Mouse (Mus musculus) adrenal gland, postnatal 4 days (tissue): ENCODE measurements around the gene Cdx2. TPM values are rescaled to one million over a fixed set of nuclear protein-coding genes. Genes with fewer than 3 reads are reported as not detected.

Source experiments
- DNase-seq, 2 experiments: peaks; one replicate each; pipeline ENCODE4 v3.0.0; 2021 to 2022; ENCODE audit warnings: low spot score in 2 of 2, mixed read lengths in 2 of 2
- total RNA-seq, 2 experiments: library from RNA; stranded (reverse); gene quantifications; 2 replicates each; pipeline ENCODE4 v1.2.3; 2021

The Cdx2 gene
- total RNA-seq, 2 experiments from 2014 or later: not detected

DNA sequence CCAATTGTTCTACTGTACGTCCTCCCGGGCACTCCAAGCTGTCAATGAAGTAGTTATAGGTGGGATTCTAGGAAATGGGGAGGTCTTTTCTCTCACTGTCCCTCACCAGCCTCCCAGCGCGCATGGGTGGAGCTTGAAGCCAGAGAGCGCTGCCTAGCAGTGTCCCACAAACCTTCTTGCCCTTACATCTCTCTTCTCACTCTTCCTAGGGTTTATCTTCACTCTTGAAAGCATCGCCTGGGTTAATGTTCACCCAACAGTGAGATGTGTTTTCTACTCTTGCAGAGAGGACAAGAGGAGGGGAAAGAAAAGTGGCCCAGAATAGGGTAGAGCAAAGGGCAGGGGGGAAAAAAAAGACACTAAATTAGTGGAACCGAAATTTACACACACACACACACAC is 10.3 kb upstream of the Cdx2 start:
- no peak for DNase-seq

DNA sequence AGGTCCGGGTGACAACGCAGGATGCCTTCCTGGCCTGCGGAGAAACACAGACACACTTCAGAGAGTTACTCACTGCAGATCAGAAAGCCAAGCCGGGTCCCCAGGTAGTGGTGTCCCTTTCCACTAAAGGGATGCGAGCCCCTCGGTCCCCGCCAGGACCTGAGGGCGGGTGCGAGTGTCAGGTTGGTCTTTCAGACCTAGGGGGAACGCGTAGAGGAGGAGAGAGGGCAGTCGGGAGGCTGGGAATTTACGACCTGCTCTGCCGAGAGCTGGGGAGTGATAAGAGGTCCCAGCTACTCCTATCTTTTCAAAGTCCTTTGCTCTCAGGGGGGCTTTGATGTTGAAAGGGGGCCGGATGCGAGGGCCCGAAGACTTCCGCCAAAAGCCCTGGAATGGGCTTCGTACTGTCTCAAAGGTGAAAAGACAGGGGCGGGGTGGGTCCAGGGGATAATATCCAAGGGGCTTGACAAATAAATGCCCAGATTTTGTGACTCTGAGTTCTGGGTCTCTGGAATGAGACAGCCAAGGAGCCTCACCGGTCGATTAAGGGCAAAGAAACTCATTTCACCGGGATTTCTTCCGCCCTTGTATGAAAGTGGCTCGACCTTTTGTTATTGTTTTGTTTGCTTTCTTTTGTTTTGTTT is 8.5 kb upstream of the Cdx2 start:
- no peak for DNase-seq

- no peak for DNase-seq
These were observed 7.8 kb upstream of the Cdx2 start for GRCm38 (mm10) chr5:147314646-147315431.

- no peak for DNase-seq
These were observed 6.0 kb upstream of the Cdx2 start for GRCm38 (mm10) chr5:147312830-147313685.

- DNase-seq: no peak
These were observed 2.7 kb upstream of the Cdx2 start for GRCm38 (mm10) chr5:147309786-147310185.

GRCm38 (mm10) chr5:147308451-147308850 is 1.4 kb upstream of the Cdx2 start:
- no peak for DNase-seq

- no peak for DNase-seq
These were observed 322 bp upstream of the Cdx2 start for GRCm38 (mm10) chr5:147307398-147307785.

GRCm38 (mm10) chr5:147305856-147306637 is 1.0 kb downstream of the Cdx2 start:
- DNase-seq: no peak

DNA sequence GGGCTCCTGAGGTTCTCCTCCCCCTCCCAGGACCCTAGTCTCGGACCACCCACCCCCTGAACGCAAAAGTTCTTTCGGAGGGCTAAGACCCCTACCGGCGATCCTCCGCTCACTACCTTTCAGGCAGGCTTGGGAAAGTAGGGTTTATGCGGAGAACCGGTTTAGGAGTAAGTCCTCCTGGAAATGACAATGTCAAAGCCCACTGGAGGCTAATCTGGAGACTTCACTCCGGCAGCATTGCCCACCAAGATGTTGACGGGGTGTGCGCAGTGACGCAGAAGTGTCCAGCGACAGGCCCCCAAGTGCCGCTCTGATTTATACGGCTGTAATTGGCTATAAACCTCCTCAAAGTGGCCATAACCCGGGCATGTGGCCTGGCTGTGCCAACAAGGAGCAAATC is 1.9 kb downstream of the Cdx2 start:
- DNase-seq: no peak

- DNase-seq: no peak
These were observed 2.6 kb downstream of the Cdx2 start for GRCm38 (mm10) chr5:147304276-147305155.

GRCm38 (mm10) chr5:147302746-147303400 is 4.2 kb downstream of the Cdx2 start:
- no peak for DNase-seq

GRCm38 (mm10) chr5:147302141-147302540 is 4.9 kb downstream of the Cdx2 start:
- no peak for DNase-seq

- DNase-seq: no peak
These were observed 5.3 kb downstream of the Cdx2 start for GRCm38 (mm10) chr5:147301781-147302070.

DNA sequence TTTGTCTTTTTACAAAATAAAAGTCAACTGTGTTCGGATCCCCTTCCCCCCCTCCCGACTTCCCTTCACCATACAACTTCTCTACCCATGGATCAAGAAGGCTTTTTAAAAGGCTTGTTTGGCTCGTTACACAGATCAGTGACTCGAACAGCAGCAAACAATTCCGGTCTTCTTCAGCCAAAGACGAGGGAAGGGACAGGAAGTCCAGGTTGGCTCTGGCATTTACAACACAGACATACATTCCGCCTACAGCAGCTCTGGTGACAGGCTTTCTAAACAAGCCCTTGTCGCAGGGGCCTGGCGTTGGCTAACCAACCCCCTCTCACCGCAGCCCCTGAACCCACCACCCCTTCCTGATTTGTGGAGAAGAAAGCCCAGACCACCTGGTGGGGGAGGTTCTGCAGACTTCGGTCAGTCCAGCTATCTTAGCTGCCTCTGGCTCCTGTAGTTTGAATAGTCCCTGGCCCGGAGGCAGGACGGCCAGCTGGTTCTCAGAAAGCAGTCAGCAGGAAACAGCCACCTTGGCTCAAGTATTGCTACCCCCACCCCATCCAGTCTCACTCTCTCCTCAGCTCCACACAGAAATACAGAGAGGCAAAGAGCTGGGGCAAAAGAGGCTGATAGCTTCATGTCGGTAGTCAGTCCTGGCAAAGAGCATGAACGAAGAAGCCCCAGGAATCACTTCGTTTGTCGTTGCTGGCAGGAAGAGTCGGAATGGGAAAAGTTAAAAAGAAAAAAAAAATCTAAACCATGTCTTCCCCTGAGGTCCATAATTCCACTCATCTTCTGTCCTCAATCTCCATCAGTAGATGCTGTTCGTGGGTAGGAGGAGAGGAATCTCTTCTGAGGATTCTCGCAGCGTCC is 5.9 kb downstream of the Cdx2 start:
- DNase-seq: no peak

GRCm38 (mm10) chr5:147300001-147300363 is 7.1 kb downstream of the Cdx2 start:
- no peak for DNase-seq

- no peak for DNase-seq
These were observed 7.6 kb downstream of the Cdx2 start for GRCm38 (mm10) chr5:147299255-147300000.

- no peak for DNase-seq
These were observed 9.8 kb downstream of the Cdx2 start for GRCm38 (mm10) chr5:147297249-147297648.

GRCm38 (mm10) chr5:147294121-147294520 is 12.9 kb downstream of the Cdx2 start:
- no peak for DNase-seq
